8 mouse cellular contexts compared by ENCODE assay signal in the genomic region with DNA sequence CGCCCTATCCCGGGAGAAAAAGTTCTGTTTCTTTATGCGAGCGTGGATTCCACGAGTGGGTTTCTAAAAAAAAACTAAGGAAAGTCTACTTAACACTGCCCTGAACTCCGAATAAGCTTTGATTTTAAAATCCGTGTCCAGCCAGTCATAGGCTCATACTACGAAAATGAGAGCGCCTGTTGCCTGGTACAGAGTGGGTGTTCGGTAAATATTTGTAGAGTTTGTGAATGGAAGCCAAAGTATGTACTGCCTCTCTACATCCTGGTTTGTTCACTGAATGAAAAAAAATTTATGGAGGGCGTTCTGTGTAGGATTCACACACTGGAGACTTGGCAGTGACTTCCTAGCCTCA. TPM values are rescaled to one million over a fixed set of nuclear protein-coding genes. Genes with fewer than 3 reads are reported as not detected.
DNase-seq lines count a peak whose midpoint lies in the region; ATAC-seq and TF ChIP-seq lines count a peak whose summit lies in the region.

No protein-coding gene starts in this region.

- peaks cover 8 to 19% of the 10 kb centered on the region in 2 experiments for H3K4me1 ChIP-seq in heart, embryonic 14.5 days (ENCODE audit: control insufficient read depth in 2 of 2, insufficient read depth in 2 of 2, low read length in 2 of 2)
- H3K4me1 ChIP-seq in G1E (ENCODE audit: insufficient read depth, low read depth, low read length) = peaks cover 3% of the 10 kb centered on the region; the same call in 1 of the 2 replicates
- peaks cover 15% of the 10 kb centered on the region for H3K4me1 ChIP-seq in hindbrain, embryonic 13.5 days (replicated peaks)

- no peak overlapping the region for H3K27ac ChIP-seq in heart, embryonic 14.5 days (replicated peaks in 1 of 2; ENCODE audit: control insufficient read depth in 1 of 2, insufficient read depth in 1 of 2, low read depth in 2 of 2, low read length in 2 of 2)
- no peak overlapping the region for H3K27ac ChIP-seq in hindbrain, embryonic 13.5 days

- 12% methylated on average over 11 of the region's 11 CpGs for WGBS in heart, embryonic 14.5 days
- WGBS in hindbrain, embryonic 13.5 days = 21% methylated on average over 11 of the region's 11 CpGs

- intact Hi-C loops in heart, postnatal 36 days (cut with DNase I) = loop anchor here (5.0 kb wide), 1 partner anchor 64 kb away; no protein-coding TSS in a partner anchor

- H3K4me3 ChIP-seq in heart, embryonic 14.5 days (ENCODE audit: control insufficient read depth in 1 of 2, insufficient read depth in 1 of 2, low read depth in 1 of 2, low read length in 2 of 2) = peak overlapping the region; percentile 85 to 88
- peak overlapping the region; percentile 70; the same call in 1 of the 2 replicates for H3K4me3 ChIP-seq in G1E (ENCODE audit: low read depth, low read length)
- peak overlapping the region; percentile 76 for H3K4me3 ChIP-seq in hindbrain, embryonic 13.5 days

- H3K36me3 ChIP-seq in heart, embryonic 14.5 days (ENCODE audit: control insufficient read depth, insufficient read depth, low read length) = no peaks in the 10 kb centered on the region
- H3K36me3 ChIP-seq in G1E (replicated peaks) = no peaks in the 10 kb centered on the region
- no peaks in the 10 kb centered on the region for H3K36me3 ChIP-seq in hindbrain, embryonic 13.5 days

- H3K27me3 ChIP-seq in heart, embryonic 14.5 days (ENCODE audit: control insufficient read depth, insufficient read depth, low read length) = no peaks in the 10 kb centered on the region
- no peaks in the 10 kb centered on the region for H3K27me3 ChIP-seq in G1E (ENCODE audit: insufficient read depth, low read length)
- H3K27me3 ChIP-seq in hindbrain, embryonic 13.5 days = peaks cover 14% of the 10 kb centered on the region; the same call in 1 of the 2 replicates

- peak overlapping the region; percentile 90 for H3K9ac ChIP-seq in heart, embryonic 14.5 days (ENCODE audit: low read length)
- peak overlapping the region; percentile 88; the same call in 1 of the 2 replicates for H3K9ac ChIP-seq in hindbrain, embryonic 13.5 days

- H3K9me3 ChIP-seq in heart, embryonic 14.5 days (ENCODE audit: control insufficient read depth, low read length) = no peaks in the 10 kb centered on the region
- peaks cover 22% of the 10 kb centered on the region for H3K9me3 ChIP-seq in G1E (replicated peaks)
- H3K9me3 ChIP-seq in hindbrain, embryonic 13.5 days = no peaks in the 10 kb centered on the region

- peak overlapping the region; percentile 98 for H3K4me2 ChIP-seq in heart, embryonic 14.5 days (ENCODE audit: low read length)
- H3K4me2 ChIP-seq in hindbrain, embryonic 13.5 days = peak overlapping the region; percentile 68

- no peak; the same call in 1 of the 2 replicates for ATAC-seq in heart, embryonic 14.5 days (ENCODE audit: insufficient number of reproducible peaks, insufficient read depth, low FRiP score, low read depth)
- ATAC-seq in G1E (ENCODE audit: extremely low read depth, insufficient number of reproducible peaks, low FRiP score, poor library complexity, severe bottlenecking) = no peak
- ATAC-seq in hindbrain, embryonic 13.5 days (ENCODE audit: low FRiP score) = peak; percentile 29
- 0 out of 2 replicates have a peak, but pooled peaks have one; percentile 1 for ATAC-seq in megakaryocyte-erythroid progenitor cell, adult 5-6 weeks (replicated peaks; ENCODE audit: low FRiP score, low TSS enrichment, poor library complexity, severe bottlenecking)

- no peak for TF ChIP-seq CTCF in G1E (IDR thresholded peaks at IDR 0.05; ENCODE audit: low read depth, low read length)

- no peak for DNase-seq in heart, postnatal 36 days
- no peak for DNase-seq in G1E (ENCODE audit: low spot score)
- no peak for DNase-seq in layer of hippocampus, postnatal 10 days (ENCODE audit: low spot score in 2 of 2)
- no peak for DNase-seq in Muller cell, postnatal 12 days (ENCODE audit: inconsistent ontology term)
- DNase-seq in spleen, postnatal 4 days (ENCODE audit: low spot score in 2 of 2) = no peak

RNA-seq across cellular contexts. Expression of gene Tbc1d2b, which starts 0.3 kb away (rescaled TPM):
- polyA plus RNA-seq in heart, embryonic 14.5 days (2014; fragmentation: Nextera tagmentation; extraction: Ambion mirVana) = 5.3 and 7.1 TPM in 2 replicates
- total RNA-seq in heart, postnatal 36 days (2021) = 10 to 100 TPM; 11.2 to 11.8 TPM
- total RNA-seq in G1E (2014; fragmentation: Nextera tagmentation) (0.90 TPM in 1 of 2 replicates, not detected in the other), G1E (2017) (0.22 and 0.29 TPM in 2 replicates)
- polyA plus RNA-seq in G1E (2012) = 0.09 and 0.11 TPM in 2 replicates
- polyA plus RNA-seq in hindbrain, embryonic 13.5 days (2015; fragmentation: Nextera tagmentation; extraction: Ambion mirVana) = 5.9 and 6.5 TPM in 2 replicates
- total RNA-seq in megakaryocyte-erythroid progenitor cell, adult 5-6 weeks (2014; fragmentation: Nextera tagmentation) = 53.8 and 66.1 TPM in 2 replicates
- 31.2 and 33.1 TPM in 2 replicates for total RNA-seq in megakaryocyte-erythroid progenitor cell, adult 5-6 weeks (2017)
- total RNA-seq in layer of hippocampus, postnatal 10 days (2021) = 10 to 100 TPM; 12.9 to 14.3 TPM

Comparison
In these comparisons a context has a peak if more than half of its experiments do, and no peak if none do; other contexts are left out.
1. ATAC-seq: peak in hindbrain, embryonic 13.5 days (single experiment) and megakaryocyte-erythroid progenitor cell, adult 5-6 weeks (single experiment); none in heart, embryonic 14.5 days (single experiment) and G1E (single experiment).
2. RNA of gene Tbc1d2b, which starts 0.3 kb away (total RNA-seq): 31.2 to 66.1 TPM in megakaryocyte-erythroid progenitor cell, adult 5-6 weeks, 12.9 to 14.3 TPM in layer of hippocampus, postnatal 10 days and 11.2 to 11.8 TPM in heart, postnatal 36 days; 0.22 to 0.90 TPM in G1E; every median in the first group is over 4 times any median in the second.
3. Peak in every context shown above with its lines, with median percentiles within 50 percentile points of each other: H3K4me3 ChIP-seq.